Mouse (Mus musculus) kidney, postnatal 0 days (tissue): ENCODE results near the gene Zfp819. TPM values are rescaled to one million over a fixed set of nuclear protein-coding genes. Genes with fewer than 3 reads are reported as not detected.
A peak's percentile ranks its signal among the peaks of the same experiment; 100 is the strongest.

Experiments used
- ATAC-seq: fragments of 200-750 bp; cut with Nextera tagmentation; replicated peaks from 2 replicates; pipeline ENCODE4 v1.8.0; 2017; ENCODE audit warnings: low read depth, moderate number of reproducible peaks, moderate TSS enrichment, moderate library complexity; ENCODE audit not compliant: low FRiP score
- DNase-seq: peaks from one replicate; pipeline ENCODE4 v3.0.0-alpha.2; 2016; ENCODE audit warnings: low spot score
- H3K27ac ChIP-seq: fragments of 300-500 bp; sonication (generic); 2 replicates; pipeline ENCODE4 v1.5.1; 2014; ENCODE audit warnings: mild to moderate bottlenecking
- H3K27me3 ChIP-seq: fragments of 300-500 bp; sonication (generic); 2 replicates; pipeline ENCODE4 v1.6.1; 2014; ENCODE audit warnings: low read length, mixed read lengths; ENCODE audit not compliant: insufficient read depth
- H3K36me3 ChIP-seq: fragments of 300-500 bp; sonication (generic); 2 replicates; pipeline ENCODE4 v1.6.1; 2014; ENCODE audit warnings: low read length, mixed read lengths; ENCODE audit not compliant: insufficient read depth
- H3K4me1 ChIP-seq: fragments of 300-500 bp; sonication (generic); replicated peaks from 2 replicates; pipeline ENCODE4 v1.6.1; 2014; ENCODE audit warnings: antibody characterized with exemption, low read length, mixed read lengths; ENCODE audit not compliant: insufficient read depth
- H3K4me2 ChIP-seq: fragments of 300-500 bp; sonication (generic); 2 replicates; pipeline ENCODE4 v1.6.1; 2014; ENCODE audit warnings: mild to moderate bottlenecking, low read length, moderate library complexity, mixed read lengths
- H3K4me3 ChIP-seq: fragments of 300-500 bp; sonication (generic); replicated peaks from 2 replicates; pipeline ENCODE4 v1.5.1; 2014; ENCODE audit warnings: low read depth, low read length
- H3K9ac ChIP-seq: fragments of 300-500 bp; sonication (generic); 2 replicates; pipeline ENCODE4 v1.6.1; 2014; ENCODE audit warnings: low read depth, low read length
- H3K9me3 ChIP-seq: fragments of 300-500 bp; sonication (generic); replicated peaks from 2 replicates; pipeline ENCODE4 v1.6.1; 2016; ENCODE audit warnings: low read length, inconsistent platforms, mixed read lengths
- CTCF ChIP-seq: IDR thresholded peaks from 2 replicates; pipeline ENCODE4 v1.5.1; 2016; ENCODE audit warnings: antibody characterized with exemption, low read depth, mild to moderate bottlenecking, moderate library complexity
- WGBS: fragments of 180-500 bp; shearing (Covaris S2); extraction: QIAGEN DNeasy Blood & Tissue Kit; methylation state at CpG from one replicate; pipeline ENCODE4 v1.1.7; 2014; 5-methylcytosine and 5-hydroxymethylcytosine counted together
- polyA plus RNA-seq: library from polyadenylated mRNA; unstranded; fragments of >200 nt; fragmentation: Nextera tagmentation; extraction: Ambion mirVana; gene quantifications from 2 replicates; pipeline ENCODE4 v1.2.1, GENCODE M21; 2015

The Zfp819 gene
- polyA plus RNA-seq = 0.08 TPM in 1 of 2 replicates, not detected in the other

DNA sequence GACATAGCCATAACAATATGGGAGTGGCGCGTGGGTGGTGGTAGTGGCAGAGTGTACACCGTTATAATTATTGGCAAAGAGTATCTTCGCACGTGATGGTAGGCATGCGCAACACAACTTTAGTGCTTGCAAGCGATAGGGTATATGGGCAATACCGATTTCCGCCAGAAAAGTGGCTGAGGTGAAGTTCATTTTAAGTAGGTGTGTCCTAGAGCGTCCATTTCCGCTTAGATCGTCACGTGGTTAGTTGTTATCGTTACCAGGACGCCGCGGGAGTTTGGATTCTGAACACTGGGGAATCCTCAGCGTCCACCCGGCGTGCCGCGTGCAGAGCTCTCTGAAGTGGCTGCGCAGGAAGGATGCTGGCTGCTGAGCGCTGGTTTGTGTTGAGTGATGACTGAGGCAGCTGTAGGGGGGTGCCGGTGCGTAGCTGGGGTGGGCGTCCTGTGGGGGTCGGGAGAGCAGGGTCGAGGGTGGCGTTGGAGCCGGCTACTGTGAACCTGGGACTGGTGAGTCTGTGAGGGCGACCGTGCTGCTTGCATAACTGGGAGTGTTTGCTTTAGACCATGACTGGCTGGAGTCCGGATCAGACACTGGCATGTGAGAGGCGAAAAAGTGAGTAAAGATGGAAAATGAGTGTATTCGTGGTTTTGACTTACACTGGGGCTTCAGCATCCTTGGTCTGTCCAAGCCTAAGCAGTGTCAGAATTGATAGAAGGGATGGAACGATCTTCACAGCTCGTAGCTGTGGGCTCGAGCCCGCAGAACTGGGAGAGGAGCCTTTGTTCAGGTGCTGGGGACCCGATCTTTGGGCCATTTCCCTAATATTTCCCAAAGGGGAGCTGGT, at the start of gene Zfp819:
TSS of gene Zfp819 (plus strand) at position 274 of the 847 bp plus-strand sequence.
- H3K9me3 ChIP-seq = no peaks in the 10 kb centered on the region
- WGBS = 13% methylated on average over 41 of the region's 41 CpGs
- H3K4me2 ChIP-seq = peak within 1 kb of the TSS; percentile 59
- TF ChIP-seq CTCF = no peak
- H3K9ac ChIP-seq = no peak within 1 kb of the TSS
- peak within 1 kb of the TSS; percentile 26; the same call in 1 of the 2 replicates for H3K4me3 ChIP-seq
- H3K36me3 ChIP-seq = no peaks in the 10 kb centered on the region
- DNase-seq (peak; percentile 83), ATAC-seq (peak; percentile 87)
- H3K4me1 ChIP-seq = no peaks in the 10 kb centered on the region; the same call in 1 of the 2 replicates
- H3K27me3 ChIP-seq = no peaks in the 10 kb centered on the region
- H3K27ac ChIP-seq = no peak within 1 kb of the TSS

DNA sequence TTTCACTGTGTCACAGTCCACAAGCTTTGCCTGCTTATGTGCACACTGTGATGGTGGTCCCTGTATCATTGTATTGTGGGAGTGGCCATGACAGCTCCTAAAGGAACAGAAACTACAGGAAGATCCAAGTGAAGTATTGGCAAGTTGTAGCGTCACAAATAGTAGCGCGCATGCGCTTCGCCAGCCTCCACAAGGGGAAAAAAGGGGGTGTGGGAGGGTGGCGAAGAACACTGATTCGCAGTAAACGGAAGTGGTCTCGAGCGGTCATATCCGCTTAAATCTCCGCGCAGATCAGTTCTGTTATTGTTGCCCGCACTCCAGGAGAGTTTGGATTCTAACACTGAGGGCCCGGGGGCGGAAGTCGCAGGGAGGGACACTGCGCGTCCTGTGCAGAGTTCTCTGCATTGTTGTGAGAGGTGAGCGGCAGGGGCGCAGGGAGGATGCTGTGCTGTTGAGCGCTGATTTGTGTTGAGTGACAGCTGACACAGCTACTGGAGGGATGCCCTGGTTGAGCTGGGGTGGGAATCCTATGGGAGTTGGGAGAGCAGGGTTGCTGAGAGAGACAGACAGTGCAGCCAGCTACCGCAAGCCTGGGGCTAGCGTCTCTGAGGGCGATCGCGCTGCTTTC, 44.8 kb upstream of the Zfp819 start, which contains the start of gene Zfp658:
TSS of gene Zfp658 (plus strand) at position 251 of the 628 bp plus-strand sequence.
- no peaks in the 10 kb centered on the region for H3K27me3 ChIP-seq
- H3K9me3 ChIP-seq = no peaks in the 10 kb centered on the region
- no peak for TF ChIP-seq CTCF
- H3K4me3 ChIP-seq = peak within 1 kb of the TSS; percentile 77
- H3K27ac ChIP-seq = peak within 1 kb of the TSS; percentile 81
- H3K36me3 ChIP-seq = 0 out of 2 replicates have a peak, but pooled peaks cover 5% of the 10 kb centered on the region
- DNase-seq (peak; percentile 97), ATAC-seq (peak; percentile 86)
- 0% methylated on average over 27 of the region's 27 CpGs for WGBS
- H3K4me1 ChIP-seq = peaks cover 6% of the 10 kb centered on the region; the same call in 1 of the 2 replicates
- peak within 1 kb of the TSS; percentile 82 for H3K9ac ChIP-seq
- peak within 1 kb of the TSS; percentile 93 for H3K4me2 ChIP-seq

DNA sequence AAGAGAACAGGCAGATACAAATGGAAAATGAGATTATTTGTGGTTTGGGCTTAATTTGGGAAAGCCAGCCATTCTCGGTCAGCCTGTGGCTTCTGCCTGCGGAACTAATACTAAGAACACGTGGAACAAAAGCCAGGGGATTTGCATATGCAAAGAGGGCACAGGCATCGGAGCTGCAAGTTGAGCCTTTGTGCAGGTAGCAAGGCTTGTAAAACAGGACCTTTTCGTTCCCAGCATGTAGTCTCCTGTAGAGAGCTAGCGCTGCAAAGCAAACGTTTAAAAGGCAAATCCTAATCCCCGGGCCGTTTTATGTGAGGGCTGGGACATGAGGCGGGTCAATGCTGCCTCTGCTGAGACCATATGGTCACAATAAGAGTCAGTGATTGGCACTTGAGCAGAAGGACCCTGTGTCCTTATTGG, 44.3 kb upstream of the Zfp819 start:
- H3K4me2 ChIP-seq = peak overlapping the region; percentile 93
- TF ChIP-seq CTCF = no peak
- H3K27ac ChIP-seq = peak overlapping the region; percentile 81
- peak overlapping the region; percentile 77 for H3K4me3 ChIP-seq
- WGBS = under 1% methylated on average over 10 of the region's 10 CpGs
- peak; percentile 47 for DNase-seq
- peaks cover 6% of the 10 kb centered on the region; the same call in 1 of the 2 replicates for H3K4me1 ChIP-seq
- H3K36me3 ChIP-seq = peaks cover 10% of the 10 kb centered on the region; the same call in 1 of the 2 replicates
- ATAC-seq = 0 out of 2 replicates have a peak, but pooled peaks have one; percentile 26
- H3K9me3 ChIP-seq = no peaks in the 10 kb centered on the region
- H3K9ac ChIP-seq = peak overlapping the region; percentile 82
- H3K27me3 ChIP-seq = no peaks in the 10 kb centered on the region

DNA sequence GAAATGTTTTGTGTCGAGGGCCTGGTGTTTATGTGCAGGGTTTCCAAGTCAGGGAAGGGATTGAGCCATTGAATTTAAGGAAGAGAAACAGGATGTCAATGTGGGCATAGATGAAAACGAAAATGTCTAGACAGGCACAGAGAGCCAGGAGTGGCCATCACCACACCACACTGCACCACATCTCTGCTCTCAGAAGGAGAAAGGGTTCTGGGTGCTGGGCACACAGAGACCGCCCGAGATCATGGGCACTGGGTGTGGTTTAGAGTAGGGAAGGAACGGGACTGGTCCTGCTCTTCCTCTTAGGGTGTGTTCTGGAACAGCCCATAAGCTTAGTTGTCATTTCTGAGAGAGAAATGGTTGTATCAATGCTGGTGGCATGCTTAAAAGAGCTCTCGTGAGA, 43.7 kb upstream of the Zfp819 start:
- peaks cover 6% of the 10 kb centered on the region; the same call in 1 of the 2 replicates for H3K4me1 ChIP-seq
- no peaks in the 10 kb centered on the region for H3K9me3 ChIP-seq
- peaks cover 13% of the 10 kb centered on the region; the same call in 1 of the 2 replicates for H3K36me3 ChIP-seq
- ATAC-seq (no peak), DNase-seq (no peak)
- H3K4me3 ChIP-seq = peak overlapping the region; percentile 77; the same call in 1 of the 2 replicates
- H3K4me2 ChIP-seq = peak overlapping the region; percentile 93
- WGBS = 51% methylated on average over 6 of the region's 6 CpGs
- H3K9ac ChIP-seq = no peak overlapping the region
- H3K27me3 ChIP-seq = no peaks in the 10 kb centered on the region
- TF ChIP-seq CTCF = no peak
- no peak overlapping the region for H3K27ac ChIP-seq

DNA sequence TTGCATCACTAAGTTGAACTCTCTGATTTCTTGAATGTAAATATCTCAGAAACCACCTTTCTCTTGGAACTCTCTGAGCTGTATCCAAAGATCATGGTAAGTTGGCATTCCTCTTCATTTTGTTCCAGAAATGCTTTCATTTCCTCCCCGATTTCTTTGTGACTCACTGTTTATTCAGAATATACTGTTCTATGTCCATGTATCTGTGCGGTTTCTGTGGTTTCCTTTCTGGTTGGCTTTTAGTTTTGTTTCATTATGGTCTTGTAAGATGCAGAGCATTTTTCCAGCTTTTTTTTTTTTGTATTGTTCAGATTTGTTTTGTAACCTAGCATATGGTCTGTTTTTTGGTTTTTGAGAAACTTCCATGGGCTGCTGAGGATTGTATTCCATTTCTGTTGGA, 35.8 kb upstream of the Zfp819 start:
- no peaks in the 10 kb centered on the region for H3K27me3 ChIP-seq
- peaks cover 44% of the 10 kb centered on the region for H3K36me3 ChIP-seq
- no peak for TF ChIP-seq CTCF
- no peak overlapping the region for H3K4me3 ChIP-seq
- no peaks in the 10 kb centered on the region for H3K9me3 ChIP-seq
- no peak for DNase-seq
- ATAC-seq = no peak
- H3K9ac ChIP-seq = no peak overlapping the region
- H3K4me2 ChIP-seq = no peak overlapping the region
- WGBS = 97% methylated on average over 2 of the region's 2 CpGs
- no peak overlapping the region for H3K27ac ChIP-seq
- H3K4me1 ChIP-seq = no peaks in the 10 kb centered on the region
